Mouse (Mus musculus) left cerebral cortex, postnatal 10 days (tissue): ENCODE results near the gene Rnf213. TPM values are rescaled to one million over a fixed set of nuclear protein-coding genes. Genes with fewer than 3 reads are reported as not detected.
A peak's percentile ranks its signal among the peaks of the same experiment; 100 is the strongest.

Source experiments
- DNase-seq, 2 experiments: peaks; one replicate each; pipeline ENCODE4 v3.0.0; 2021 to 2022; ENCODE audit warnings: low spot score in 2 of 2, mixed read lengths in 1 of 2; ENCODE audit errors: extremely low spot score in 1 of 2
- intact Hi-C: fragments of 180-260 bp; cut with DNase I; formaldehyde crosslinking; loops from one replicate; pipeline ENCODE4 v1.15.1; 2025
- total RNA-seq, 2 experiments: library from RNA; stranded (reverse); gene quantifications; 2 replicates each; pipeline ENCODE4 v1.2.3; 2021

Gene Rnf213
- total RNA-seq, 2 experiments from 2014 or later, result 2.2 to 3.2 TPM

DNA sequence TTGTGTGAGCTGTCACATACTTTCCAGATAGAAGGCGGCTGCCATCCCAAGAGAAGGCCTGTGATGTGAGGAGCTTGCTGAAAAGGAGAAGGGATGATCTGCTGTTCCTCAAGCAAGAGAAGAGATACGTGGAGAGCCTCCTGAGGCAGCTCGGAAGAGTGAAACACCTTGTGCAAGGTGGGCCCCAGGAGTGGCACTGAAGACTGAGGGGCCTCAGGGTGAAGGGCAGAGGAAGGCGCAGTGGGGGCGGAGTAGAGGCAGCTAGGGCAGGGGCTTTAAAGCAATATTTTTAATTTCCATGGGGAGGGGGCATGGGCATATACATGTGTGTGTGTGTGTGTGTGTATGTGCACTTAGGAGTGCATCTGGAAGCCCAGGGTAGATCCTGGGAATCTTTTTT lies 35.1 kb downstream of the Rnf213 start:
- no peak for DNase-seq
- intact Hi-C loops, result no loop called here

DNA sequence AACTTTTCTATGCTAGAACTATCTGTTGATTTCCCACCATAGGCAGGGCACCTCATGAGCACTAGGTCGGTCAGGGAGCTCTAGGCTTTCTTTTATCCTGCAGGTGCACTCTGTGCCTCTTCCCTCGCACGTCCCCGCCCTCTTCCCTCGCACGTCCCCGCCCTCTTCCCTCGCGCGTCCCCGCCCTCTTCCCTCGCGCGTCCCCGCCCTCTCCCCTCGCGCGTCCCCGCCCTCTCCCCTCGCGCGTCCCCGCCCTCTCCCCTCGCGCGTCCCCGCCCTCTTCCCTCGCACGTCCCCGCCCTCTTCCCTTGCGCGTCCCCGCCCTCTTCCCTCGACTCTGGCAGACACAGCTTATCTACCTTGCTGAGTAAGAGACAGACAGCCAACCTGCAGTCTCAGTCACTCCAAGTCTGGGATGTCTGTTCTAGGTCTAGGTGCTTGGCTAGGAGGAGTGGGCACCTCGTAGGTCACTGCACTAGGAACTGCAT lies 35.8 kb downstream of the Rnf213 start:
- peak in 1 of 2 experiments; percentile 52 for DNase-seq
- intact Hi-C loops, result no loop called here

DNA sequence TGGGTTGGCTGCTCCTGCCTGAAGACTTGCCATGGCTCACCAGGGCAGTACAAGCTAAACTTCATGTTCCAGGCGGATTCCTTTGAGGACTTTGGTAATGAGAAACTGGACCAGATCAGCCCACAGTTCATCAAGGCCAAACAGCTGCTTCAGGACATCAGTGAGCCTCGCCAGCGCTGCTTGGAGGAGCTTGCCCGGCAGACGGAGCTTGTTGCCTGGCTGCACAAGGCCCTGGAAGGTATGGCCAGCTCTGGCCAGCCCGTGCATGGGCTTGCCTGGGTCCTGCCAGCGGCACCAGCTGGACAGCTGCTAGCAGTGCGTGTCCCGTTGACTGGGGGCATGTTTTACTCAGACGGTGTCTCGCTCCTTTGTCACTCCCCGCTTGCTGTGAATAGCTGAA lies 38.6 kb downstream of the Rnf213 start:
- no peak for DNase-seq
- intact Hi-C loops, result no loop called here

- no peak for DNase-seq
- intact Hi-C loops, result no loop called here
These were observed 39.8 kb downstream of the Rnf213 start for GRCm38 (mm10) chr11:119432706-119433105.

DNA sequence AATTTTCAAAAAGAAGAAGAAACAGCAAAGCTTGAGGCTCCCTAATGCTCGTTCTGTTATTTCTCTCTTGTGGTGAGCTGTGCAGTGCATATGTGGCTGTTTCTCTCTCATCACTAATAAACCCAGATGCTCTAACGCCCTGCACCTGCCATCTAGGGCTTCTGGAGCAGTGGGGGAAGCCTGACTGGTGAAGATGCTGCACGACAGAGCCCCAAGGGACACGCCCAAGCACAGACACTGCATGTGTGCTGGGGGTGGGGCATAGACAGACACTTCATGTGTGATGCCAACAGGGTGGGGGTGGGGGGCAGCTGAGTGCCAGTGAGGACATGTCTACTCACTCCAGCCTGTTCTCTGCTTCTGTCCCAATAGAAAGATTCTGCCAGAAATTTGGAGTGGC lies 41.4 kb downstream of the Rnf213 start:
- DNase-seq, result no peak
- intact Hi-C loops, result no loop called here

DNA sequence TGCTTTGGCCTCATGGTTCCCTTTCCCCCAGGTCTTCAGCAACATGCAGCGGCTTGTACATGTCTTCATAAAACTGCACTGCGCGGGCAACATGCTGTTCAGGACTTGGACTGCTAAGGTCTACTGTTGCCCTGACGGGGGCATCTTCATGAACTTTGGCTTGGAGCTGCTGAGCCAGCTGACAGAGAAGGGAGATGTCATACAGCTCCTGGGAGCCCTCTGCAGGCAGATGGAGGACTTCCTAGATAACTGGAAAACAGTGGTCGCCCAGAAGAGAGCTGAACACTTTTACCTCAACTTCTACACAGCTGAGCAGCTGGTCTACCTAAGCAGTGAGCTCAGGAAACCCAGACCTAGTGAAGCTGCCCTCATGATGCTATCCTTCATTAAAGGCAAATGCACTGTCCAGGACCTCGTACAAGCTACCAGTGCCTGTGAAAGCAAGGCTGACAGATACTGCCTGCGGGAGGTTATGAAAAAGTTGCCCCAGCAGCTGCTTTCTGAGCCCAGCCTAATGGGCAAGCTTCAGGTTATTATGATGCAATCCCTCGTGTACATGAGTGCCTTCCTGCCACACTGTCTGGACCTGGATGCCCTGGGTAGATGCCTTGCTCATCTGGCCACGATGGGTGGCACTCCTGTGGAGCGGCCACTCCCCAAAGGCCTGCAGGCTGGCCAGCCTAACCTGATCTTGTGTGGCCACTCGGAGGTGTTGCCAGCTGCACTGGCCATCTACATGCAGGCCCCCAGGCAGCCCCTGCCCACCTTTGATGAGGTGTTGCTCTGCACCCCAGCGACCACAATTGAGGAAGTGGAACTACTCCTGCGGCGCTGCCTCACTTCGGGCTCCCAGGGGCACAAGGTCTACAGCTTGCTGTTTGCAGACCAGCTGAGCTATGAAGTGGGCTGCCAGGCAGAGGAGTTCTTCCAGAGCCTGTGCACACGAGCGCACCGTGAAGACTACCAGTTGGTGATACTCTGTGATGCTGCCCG lies 43.3 kb downstream of the Rnf213 start:
- intact Hi-C loops, result no loop called here
- DNase-seq, result peak in 1 of 2 experiments; percentile 4

- DNase-seq, result no peak
- intact Hi-C loops, result no loop called here
These were observed 45.9 kb downstream of the Rnf213 start for GRCm38 (mm10) chr11:119438776-119439175.

DNA sequence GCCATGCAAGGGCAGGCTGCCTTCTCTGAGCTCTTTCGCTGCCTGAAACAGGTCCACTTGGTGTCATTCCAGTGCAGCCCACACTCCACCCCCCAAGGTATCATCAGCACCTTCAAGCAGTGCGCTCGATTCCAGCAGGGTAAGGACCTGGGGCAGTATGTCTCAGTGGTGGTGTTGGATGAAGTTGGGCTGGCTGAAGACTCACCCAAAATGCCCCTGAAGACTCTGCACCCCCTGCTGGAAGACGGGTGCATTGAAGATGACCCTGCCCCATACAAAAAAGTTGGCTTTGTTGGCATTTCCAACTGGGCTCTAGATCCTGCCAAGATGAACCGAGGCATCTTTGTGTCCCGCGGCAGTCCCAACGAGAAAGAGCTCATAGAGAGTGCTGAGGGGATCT lies 49.3 kb downstream of the Rnf213 start:
- no peak for DNase-seq
- intact Hi-C loops, result no loop called here

DNA sequence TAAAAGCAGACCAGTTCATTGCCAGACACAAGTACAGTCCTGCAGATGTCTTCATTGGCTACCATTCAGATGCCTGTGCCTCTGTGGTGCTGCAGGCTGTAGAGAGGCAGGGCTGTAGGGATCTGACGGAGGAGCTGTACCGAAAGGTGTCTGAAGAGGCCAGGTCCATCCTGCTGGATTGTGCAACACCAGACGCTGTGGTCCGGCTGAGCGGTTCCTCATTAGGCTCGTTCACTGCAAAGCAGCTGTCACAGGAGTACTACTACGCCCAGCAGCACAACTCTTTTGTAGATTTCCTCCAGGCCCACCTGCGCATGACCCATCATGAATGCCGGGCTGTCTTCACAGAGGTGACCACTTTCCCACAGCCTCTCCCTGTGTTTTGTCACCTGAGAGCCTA lies 50.5 kb downstream of the Rnf213 start:
- no peak for DNase-seq
- intact Hi-C loops, result no loop called here

- no peak for DNase-seq
- intact Hi-C loops, result no loop called here
These were observed 63.2 kb downstream of the Rnf213 start for GRCm38 (mm10) chr11:119456097-119456496.

DNA sequence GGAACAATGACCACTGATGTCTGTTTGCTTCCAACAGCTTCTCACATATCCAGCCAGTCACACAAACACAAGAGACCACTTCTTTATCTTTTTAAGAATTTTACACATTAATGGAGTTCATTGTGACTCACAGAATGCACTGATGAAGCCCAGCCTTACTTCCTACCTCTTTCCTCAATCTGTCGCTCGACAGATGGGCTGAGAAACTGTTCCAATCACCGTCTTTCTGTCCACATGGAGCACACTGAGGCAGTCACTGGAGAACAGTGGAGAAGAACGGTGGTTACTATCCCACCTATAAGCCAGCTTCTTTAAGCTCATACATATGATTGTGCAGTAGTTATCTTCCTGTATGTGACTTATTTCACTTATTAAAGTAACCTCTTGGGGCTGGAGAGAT lies 85.0 kb downstream of the Rnf213 start:
- intact Hi-C loops, result no loop called here
- no peak for DNase-seq

DNA sequence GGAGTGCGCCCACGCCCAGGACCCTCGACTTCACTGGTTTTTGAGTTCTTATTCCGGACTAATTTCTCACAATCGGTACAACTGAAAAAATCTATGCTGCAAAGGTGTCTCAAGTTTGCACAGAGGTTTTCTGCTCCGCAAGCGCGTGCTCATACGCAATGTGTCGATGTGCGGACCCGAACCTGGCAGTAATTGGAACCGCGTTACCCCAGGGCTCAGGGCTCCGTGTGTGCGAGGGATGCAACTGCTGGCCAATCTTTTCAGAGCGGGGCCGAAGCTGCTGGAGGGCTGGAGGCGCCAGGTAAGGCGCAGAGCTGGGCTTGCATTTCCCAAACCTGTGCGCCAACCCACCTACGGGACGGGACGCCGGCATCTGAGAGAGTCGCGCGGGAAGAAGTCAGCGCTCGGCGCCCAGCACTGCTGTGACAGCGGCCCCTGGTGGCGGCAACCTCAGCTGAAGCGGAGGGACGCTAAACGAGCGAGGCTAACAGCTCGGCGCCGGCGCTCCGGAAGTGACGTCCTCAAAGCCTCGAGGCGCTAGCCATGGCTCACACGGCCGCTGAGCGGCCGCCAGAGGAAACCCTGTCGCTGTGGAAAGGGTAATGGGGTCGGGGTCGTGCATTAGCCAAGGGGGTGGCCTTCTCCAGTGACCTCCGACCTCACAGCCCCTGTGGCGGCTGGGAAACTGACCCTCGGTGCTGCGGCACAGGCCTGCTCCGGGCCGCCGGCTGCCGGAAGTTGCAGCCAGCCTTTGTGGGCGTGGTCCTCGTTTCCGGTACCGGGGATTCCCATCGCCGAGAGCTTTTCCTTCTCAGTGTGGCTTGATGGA lies 98.2 kb downstream of the Rnf213 start, which contains the start of gene Endov:
TSS of gene Endov (plus strand) at position 487 of the 829 bp plus-strand sequence.
- intact Hi-C loops, result loop anchor here (10.0 kb wide), 1 partner anchor 446 kb away; the partner anchor contains the start of gene Cbx8
- peak; percentile 97 to 99 for DNase-seq

DNA sequence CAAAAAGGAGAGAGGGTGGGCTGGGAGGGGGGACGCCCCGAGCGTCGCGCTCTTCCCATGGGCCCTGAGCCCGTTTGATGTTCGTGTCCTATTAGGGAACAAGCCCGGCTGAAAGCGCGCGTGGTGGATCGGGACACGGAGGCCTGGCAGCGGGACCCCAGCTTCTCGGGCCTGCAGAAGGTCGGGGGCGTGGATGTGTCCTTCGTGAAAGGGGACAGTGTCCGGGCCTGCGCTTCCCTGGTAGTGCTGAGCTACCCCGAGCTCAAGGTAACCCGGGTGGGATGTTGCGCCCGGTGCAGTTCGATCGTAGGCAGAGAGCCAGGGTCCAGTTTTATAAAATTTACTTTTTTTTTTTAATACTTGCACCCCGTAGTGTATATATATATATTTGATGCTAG lies 98.8 kb downstream of the Rnf213 start:
- no peak for DNase-seq
- intact Hi-C loops, result loop anchor here (10.0 kb wide), 1 partner anchor 447 kb away; the partner anchor contains the start of gene Cbx8

GRCm38 (mm10) chr11:119492830-119493229 lies 99.9 kb downstream of the Rnf213 start:
- no peak for DNase-seq
- intact Hi-C loops, result loop anchor here (10.0 kb wide), 1 partner anchor 448 kb away; the partner anchor contains the start of gene Cbx8

DNA sequence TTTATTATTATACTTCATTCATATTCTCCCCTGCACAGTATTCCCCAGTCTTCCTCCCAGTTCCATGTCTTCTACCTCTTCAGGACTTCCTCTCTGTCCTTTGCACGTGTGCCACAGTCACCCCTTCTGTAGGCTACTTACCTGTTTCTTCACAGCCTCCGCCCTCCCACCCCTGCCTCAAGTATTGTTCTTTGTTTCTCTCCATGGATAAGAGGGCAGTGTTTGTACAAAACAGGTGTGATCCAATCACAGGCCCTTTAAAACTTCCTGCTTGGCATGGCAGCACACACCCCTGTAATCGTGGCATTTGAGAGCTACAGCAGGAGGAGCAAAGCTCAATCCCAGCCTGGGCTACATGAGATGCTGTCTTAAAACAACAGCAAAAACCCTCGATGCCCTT lies 100.6 kb downstream of the Rnf213 start:
- DNase-seq, result no peak
- intact Hi-C loops, result loop anchor here (10.0 kb wide), 1 partner anchor 449 kb away; the partner anchor contains the start of gene Cbx8

- intact Hi-C loops, result loop anchor here (10.0 kb wide), 1 partner anchor 451 kb away; the partner anchor contains the start of gene Cbx8
- DNase-seq, result no peak
These were observed 103.2 kb downstream of the Rnf213 start for GRCm38 (mm10) chr11:119496147-119496546.

DNA sequence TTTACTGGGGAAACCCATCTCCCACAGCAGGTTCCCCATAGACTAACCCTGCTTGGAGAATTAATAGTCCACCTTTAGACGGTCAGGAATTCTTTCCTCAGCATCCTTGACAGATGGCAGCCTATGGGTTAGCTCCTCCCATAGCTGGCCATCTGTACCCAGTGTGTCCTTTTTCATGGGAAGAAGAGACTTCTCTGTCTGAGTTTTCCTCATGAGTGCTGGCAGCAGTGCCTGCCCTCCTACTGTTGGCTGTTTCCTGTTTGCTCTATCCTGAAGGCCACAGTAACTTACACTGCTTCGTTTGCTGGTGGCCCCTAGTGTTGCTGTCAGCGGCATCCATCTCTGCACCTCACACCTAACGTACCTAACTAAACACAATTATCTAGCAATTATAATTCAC lies 104.6 kb downstream of the Rnf213 start:
- no peak for DNase-seq
- intact Hi-C loops, result loop anchor here (10.0 kb wide), 1 partner anchor 453 kb away; the partner anchor contains the start of gene Cbx8

DNA sequence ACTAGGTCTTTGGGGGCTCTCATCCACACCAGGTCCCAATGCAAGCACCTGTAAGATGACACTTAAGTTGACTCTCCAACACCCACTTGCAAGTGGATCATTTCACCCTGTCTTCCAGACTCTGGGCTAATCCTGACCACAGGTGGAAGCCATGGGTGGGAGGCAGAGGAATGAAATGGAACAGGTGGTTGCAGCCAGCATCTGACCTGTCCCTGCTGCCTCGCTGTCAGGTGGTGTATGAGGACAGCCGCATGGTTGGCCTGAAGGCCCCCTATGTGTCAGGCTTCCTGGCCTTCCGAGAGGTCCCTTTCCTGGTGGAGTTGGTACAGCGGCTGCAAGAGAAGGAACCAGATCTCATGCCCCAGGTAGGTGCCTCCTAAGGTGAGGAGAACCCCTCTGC lies 106.4 kb downstream of the Rnf213 start:
- intact Hi-C loops, result loop anchor here (10.0 kb wide), 1 partner anchor 454 kb away; the partner anchor contains the start of gene Cbx8
- DNase-seq, result no peak

GRCm38 (mm10) chr11:119500011-119500410 lies 107.1 kb downstream of the Rnf213 start:
- intact Hi-C loops, result loop anchor here (5.0 kb wide), 1 partner anchor 122 kb away; no protein-coding TSS in a partner anchor
- no peak for DNase-seq
